Mouse (Mus musculus) ES-E14 (cell line): ENCODE data around the gene Shroom4.

Experiments used
- CHD2 ChIP-seq: IDR thresholded peaks from 2 replicates; pipeline ENCODE4 v1.6.1; 2014; ENCODE audit warnings: mild to moderate bottlenecking, low read depth, low read length, inconsistent platforms
- ZC3H11A ChIP-seq: IDR thresholded peaks from 2 replicates; pipeline ENCODE4 v1.6.1; 2012; ENCODE audit warnings: low read depth, mild to moderate bottlenecking, inconsistent platforms, low read length, borderline replicate concordance

DNA sequence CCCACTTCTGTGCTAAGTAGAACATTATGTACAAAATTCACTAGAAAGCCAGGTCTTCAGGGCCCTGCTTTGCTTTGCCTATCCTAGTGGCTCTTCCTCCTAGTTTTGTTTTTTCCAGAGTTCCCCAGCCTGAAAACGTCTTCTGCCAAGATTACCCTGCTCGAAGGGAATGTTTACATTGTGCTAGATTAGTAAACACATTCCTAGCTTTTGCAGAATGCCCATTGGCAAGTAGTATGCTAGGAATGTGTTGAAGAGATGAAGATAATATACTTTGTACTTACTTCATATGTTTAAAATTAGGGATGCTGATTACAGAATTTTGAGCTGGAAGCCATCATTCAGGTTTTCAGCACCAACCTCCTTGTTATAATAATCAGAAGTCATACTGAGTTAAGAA lies 118.8 kb downstream of the Shroom4 start:
- TF ChIP-seq CHD2 (no peak), ZC3H11A (no peak)
